Mouse (Mus musculus): ENCODE results near the gene Fbxw17. TPM values are rescaled to one million over a fixed set of nuclear protein-coding genes. Genes with fewer than 3 reads are reported as not detected.

Gene Fbxw17
- polyA plus RNA-seq, 1 experiment from 2014 or later: 7.8 TPM

- no peak for ATAC-seq
- H3K4me3 ChIP-seq: peak overlapping the region; percentile 2; the same call in 1 of the 2 replicates
- H3K27me3 ChIP-seq (replicated peaks): no peaks in the 10 kb centered on the region
- H3K9ac ChIP-seq: no peak overlapping the region
- no peak overlapping the region for H3K27ac ChIP-seq
- H3K36me3 ChIP-seq: no peaks in the 10 kb centered on the region
- WGBS (ENCODE audit: insufficient replicate concordance): 24% methylated on average over 27 of the region's 27 CpGs
- H3K9me3 ChIP-seq (replicated peaks): 0 out of 2 replicates have a peak, but pooled peaks cover 4% of the 10 kb centered on the region
- no peaks in the 10 kb centered on the region for H3K4me1 ChIP-seq
- peak overlapping the region; percentile 34 for H3K4me2 ChIP-seq
Measured at GRCm38 (mm10) chr13:50464621-50465562, 47.2 kb downstream of the Fbxw17 start.

- Histone ChIP-seq H3K4me2 (no peak within 1 kb of the TSS), H3K27me3 (replicated peaks) (no peaks in the 10 kb centered on the region), H3K9ac (no peak within 1 kb of the TSS), H3K4me1 (no peaks in the 10 kb centered on the region), H3K36me3 (no peaks in the 10 kb centered on the region), H3K27ac (no peak within 1 kb of the TSS), H3K9me3 (replicated peaks) (0 out of 2 replicates have a peak, but pooled peaks cover 4% of the 10 kb centered on the region), H3K4me3 (no peak within 1 kb of the TSS)
- no peak for ATAC-seq
- 53% methylated on average over 4 of the region's 4 CpGs for WGBS (ENCODE audit: insufficient replicate concordance)
Measured at GRCm38 (mm10) chr13:50467007-50467406, 49.3 kb downstream of the Fbxw17 start, which contains the start of gene Nutm2. Nutm2 (plus strand) TSS chr13:50467307.

Other genes with a start within 250 kb of the Fbxw17 start
- gene Gm906, start 167.6 kb upstream of the Fbxw17 start, polyA plus RNA-seq (2016; fragmentation: Nextera tagmentation; extraction: Ambion mirVana): not detected in 2 replicates
- not detected in 2 replicates for gene Gm47429, start 26.0 kb downstream of the Fbxw17 start, polyA plus RNA-seq (2016; fragmentation: Nextera tagmentation; extraction: Ambion mirVana)
- not detected in 2 replicates for gene Nutm2, start 49.4 kb downstream of the Fbxw17 start, polyA plus RNA-seq (2016; fragmentation: Nextera tagmentation; extraction: Ambion mirVana)
- not detected in 2 replicates for gene Gm904, start 225.4 kb downstream of the Fbxw17 start, polyA plus RNA-seq (2016; fragmentation: Nextera tagmentation; extraction: Ambion mirVana)

Measured in liver, embryonic 12.5 days (tissue).